Mouse (Mus musculus) lung, embryonic 14.5 days (tissue): Measurements from ENCODE around the gene Ucma. TPM values are rescaled to one million over a fixed set of nuclear protein-coding genes. Genes with fewer than 3 reads are reported as not detected.
A peak's percentile ranks its signal among the peaks of the same experiment; 100 is the strongest.

Experiments used
- ATAC-seq: fragments of 200-750 bp; cut with Nextera tagmentation; 2 replicates; pipeline ENCODE4 v1.8.0; 2017; ENCODE audit warnings: mild to moderate bottlenecking, moderate TSS enrichment, moderate library complexity; ENCODE audit not compliant: insufficient read depth
- DNase-seq: peaks from one replicate; pipeline ENCODE4 v3.0.0-alpha.2; 2015
- H3K27ac ChIP-seq: fragments of 300-500 bp; sonication (generic); 2 replicates; pipeline ENCODE4 v1.5.1; 2014; ENCODE audit warnings: low read depth, mild to moderate bottlenecking, moderate library complexity
- H3K27me3 ChIP-seq: fragments of 300-500 bp; sonication (generic); 2 replicates; pipeline ENCODE4 v1.6.1; 2014; ENCODE audit warnings: low read length, control low read depth; ENCODE audit not compliant: insufficient read depth
- H3K36me3 ChIP-seq: fragments of 300-500 bp; sonication (generic); 2 replicates; pipeline ENCODE4 v1.6.1; 2014; ENCODE audit warnings: control low read depth; ENCODE audit not compliant: insufficient read depth
- H3K4me1 ChIP-seq: fragments of 300-500 bp; sonication (generic); 2 replicates; pipeline ENCODE4 v1.6.1; 2014; ENCODE audit warnings: antibody characterized with exemption, control low read depth; ENCODE audit not compliant: insufficient read depth
- H3K4me2 ChIP-seq: fragments of 300-500 bp; sonication (generic); 2 replicates; pipeline ENCODE4 v1.6.1; 2014; ENCODE audit warnings: mild to moderate bottlenecking
- H3K4me3 ChIP-seq: fragments of 300-500 bp; sonication (generic); 2 replicates; pipeline ENCODE4 v1.5.1; 2014; ENCODE audit warnings: low read depth, low read length
- H3K9ac ChIP-seq: fragments of 300-500 bp; sonication (generic); 2 replicates; pipeline ENCODE4 v1.6.1; 2014
- H3K9me3 ChIP-seq: fragments of 300-500 bp; sonication (generic); 2 replicates; pipeline ENCODE4 v1.6.1; 2016; ENCODE audit warnings: low read depth, low read length, control low read depth
- CTCF ChIP-seq: IDR thresholded peaks from 2 replicates; pipeline ENCODE4 v1.5.1; 2016; ENCODE audit warnings: antibody characterized with exemption, low read depth
- WGBS: fragments of 180-500 bp; shearing (Covaris S2); extraction: QIAGEN DNeasy Blood & Tissue Kit; methylation state at CpG from one replicate; pipeline ENCODE4 v1.1.7; 2014; 5-methylcytosine and 5-hydroxymethylcytosine counted together
- polyA plus RNA-seq: library from polyadenylated mRNA; unstranded; fragments of >200 nt; fragmentation: Nextera tagmentation; extraction: Ambion mirVana; gene quantifications from 2 replicates; pipeline ENCODE4 v1.2.1, GENCODE M21; 2014

Gene Ucma
- polyA plus RNA-seq, 1 experiment from 2014 or later = not detected

DNA sequence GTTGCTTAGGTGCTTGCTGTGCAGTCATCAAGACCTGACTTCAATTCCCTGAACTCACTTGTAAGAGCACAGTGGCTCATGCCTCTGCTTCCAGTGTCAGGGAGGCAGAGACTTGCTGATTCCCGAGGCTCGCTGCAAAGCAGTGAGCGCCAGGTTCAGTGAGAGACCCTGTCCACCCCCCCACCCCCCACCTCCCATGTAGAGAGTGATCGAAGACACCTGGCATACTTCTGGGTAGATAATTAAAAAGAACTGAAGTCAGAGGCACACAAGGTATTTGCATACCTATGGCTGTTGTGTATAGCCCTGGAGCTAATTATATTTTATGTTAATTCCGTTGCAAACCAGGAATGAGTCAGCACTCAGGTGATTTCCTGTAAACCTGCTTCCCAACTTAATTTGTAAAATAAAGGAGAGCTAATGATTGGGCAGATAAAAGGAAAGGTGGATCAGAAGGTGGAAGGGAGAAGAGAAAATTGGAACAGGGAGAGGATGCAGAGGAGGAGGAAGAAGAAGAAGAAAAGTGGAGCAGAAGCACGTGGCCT lies 21.6 kb upstream of the Ucma start:
- Histone ChIP-seq H3K4me3 (no peak overlapping the region), H3K9me3 (no peaks in the 10 kb centered on the region), H3K27ac (no peak overlapping the region), H3K4me1 (no peaks in the 10 kb centered on the region), H3K4me2 (no peak overlapping the region), H3K36me3 (no peaks in the 10 kb centered on the region), H3K9ac (no peak overlapping the region), H3K27me3 (no peaks in the 10 kb centered on the region)
- ATAC-seq (no peak), DNase-seq (no peak)
- WGBS = 80% methylated on average over 6 of the region's 6 CpGs
- TF ChIP-seq CTCF = no peak

- no peak overlapping the region for H3K9ac ChIP-seq
- H3K9me3 ChIP-seq = no peaks in the 10 kb centered on the region
- H3K4me3 ChIP-seq = no peak overlapping the region
- 71% methylated on average over 12 of the region's 12 CpGs for WGBS
- TF ChIP-seq CTCF = no peak
- peak overlapping the region; percentile 71; the same call in 1 of the 2 replicates for H3K27ac ChIP-seq
- no peaks in the 10 kb centered on the region for H3K36me3 ChIP-seq
- ATAC-seq = peak; percentile 66
- H3K4me2 ChIP-seq = no peak overlapping the region
- no peaks in the 10 kb centered on the region for H3K27me3 ChIP-seq
- H3K4me1 ChIP-seq = no peaks in the 10 kb centered on the region
- peak; percentile 45 for DNase-seq
Observed at GRCm38 (mm10) chr2:4958039-4958438, 17.9 kb upstream of the Ucma start.

- WGBS = 90% methylated on average over 2 of the region's 2 CpGs
- Histone ChIP-seq H3K9me3 (no peaks in the 10 kb centered on the region), H3K9ac (no peak overlapping the region), H3K27me3 (no peaks in the 10 kb centered on the region), H3K27ac (no peak overlapping the region), H3K4me3 (no peak overlapping the region), H3K4me1 (no peaks in the 10 kb centered on the region), H3K4me2 (no peak overlapping the region), H3K36me3 (no peaks in the 10 kb centered on the region)
- ATAC-seq (no peak), DNase-seq (no peak)
- no peak for TF ChIP-seq CTCF
Observed at GRCm38 (mm10) chr2:4967806-4968205, 8.1 kb upstream of the Ucma start.

DNA sequence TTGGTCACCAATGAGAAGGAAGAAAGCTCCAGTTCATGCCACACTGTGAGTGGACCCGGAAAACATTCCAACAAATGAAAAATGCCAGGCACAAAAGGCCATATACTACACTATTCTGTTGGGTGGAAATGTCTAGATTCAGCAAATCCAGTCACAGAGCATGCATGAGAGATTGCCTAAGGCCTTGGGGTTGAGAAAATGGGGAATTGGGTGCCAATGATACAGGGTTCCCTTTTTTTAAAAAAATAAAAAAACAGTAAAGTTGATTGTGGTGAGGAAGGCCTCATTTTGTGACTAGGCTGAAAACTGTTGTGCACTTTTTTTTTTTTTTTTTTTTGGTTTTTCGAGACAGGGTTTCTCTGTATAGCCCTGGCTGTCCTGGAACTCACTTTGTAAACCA lies 6.8 kb upstream of the Ucma start:
- DNase-seq (no peak), ATAC-seq (no peak)
- no peak overlapping the region for H3K4me2 ChIP-seq
- H3K4me1 ChIP-seq = no peaks in the 10 kb centered on the region
- H3K36me3 ChIP-seq = no peaks in the 10 kb centered on the region
- no peak overlapping the region for H3K4me3 ChIP-seq
- no peak for TF ChIP-seq CTCF
- H3K9me3 ChIP-seq = no peaks in the 10 kb centered on the region
- 83% methylated on average over 1 of the region's 2 CpGs for WGBS
- no peak overlapping the region for H3K9ac ChIP-seq
- no peaks in the 10 kb centered on the region for H3K27me3 ChIP-seq
- no peak overlapping the region for H3K27ac ChIP-seq

GRCm38 (mm10) chr2:4978091-4978490 lies 2.2 kb downstream of the Ucma start:
- Histone ChIP-seq H3K27ac (no peak overlapping the region), H3K4me3 (no peak overlapping the region), H3K36me3 (no peaks in the 10 kb centered on the region), H3K9ac (no peak overlapping the region), H3K4me2 (no peak overlapping the region), H3K4me1 (no peaks in the 10 kb centered on the region), H3K27me3 (no peaks in the 10 kb centered on the region), H3K9me3 (no peaks in the 10 kb centered on the region)
- peak; percentile 12 for DNase-seq
- no peak for ATAC-seq
- TF ChIP-seq CTCF = no peak
- WGBS = 23% methylated on average over 8 of the region's 8 CpGs

DNA sequence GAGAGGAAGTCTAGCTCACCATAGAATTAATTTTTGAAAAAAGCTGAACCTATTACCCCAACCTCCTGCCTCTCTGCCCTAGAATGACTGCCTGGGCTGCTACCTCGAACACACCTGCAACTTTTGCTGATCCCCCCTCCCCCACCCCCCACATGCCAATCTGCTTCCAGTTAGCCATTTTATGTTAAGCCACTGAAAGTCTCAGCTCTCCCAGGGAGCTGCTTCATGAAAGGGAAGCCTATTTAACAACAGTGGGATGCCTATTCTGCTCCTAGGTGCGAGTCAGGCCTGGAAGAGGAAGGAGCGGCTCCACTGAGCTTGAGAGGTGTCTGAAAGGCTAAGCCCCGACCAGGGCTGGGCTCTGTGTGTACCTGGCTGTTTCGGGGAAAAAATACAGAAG lies 8.1 kb downstream of the Ucma start:
- Histone ChIP-seq H3K36me3 (no peaks in the 10 kb centered on the region), H3K9ac (no peak overlapping the region), H3K4me3 (no peak overlapping the region), H3K4me1 (no peaks in the 10 kb centered on the region), H3K4me2 (no peak overlapping the region), H3K9me3 (no peaks in the 10 kb centered on the region), H3K27ac (no peak overlapping the region), H3K27me3 (no peaks in the 10 kb centered on the region)
- WGBS = 25% methylated on average over 5 of the region's 5 CpGs
- DNase-seq (no peak), ATAC-seq (no peak)
- TF ChIP-seq CTCF = no peak

DNA sequence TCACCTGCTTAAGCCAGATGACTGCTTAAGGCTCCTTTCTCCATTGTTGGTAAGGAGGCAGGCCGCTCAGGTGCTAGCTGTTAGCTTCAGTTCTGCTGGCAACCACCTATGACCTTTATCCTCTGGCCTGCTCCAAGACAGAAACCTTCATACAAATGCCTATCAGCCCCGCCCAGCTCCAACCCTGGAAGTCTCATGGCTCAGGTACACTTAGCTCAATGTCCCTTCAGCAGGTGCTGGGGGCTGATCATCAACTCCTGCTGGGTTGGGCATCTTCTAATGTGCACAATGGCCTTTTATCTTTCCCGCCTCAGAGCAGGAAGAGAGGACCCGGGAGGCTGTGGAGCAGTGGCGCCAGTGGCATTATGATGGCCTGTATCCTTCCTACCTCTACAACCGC lies 9.1 kb downstream of the Ucma start:
- Histone ChIP-seq H3K9me3 (no peaks in the 10 kb centered on the region), H3K4me3 (no peak overlapping the region), H3K4me1 (no peaks in the 10 kb centered on the region), H3K27ac (no peak overlapping the region), H3K36me3 (no peaks in the 10 kb centered on the region), H3K9ac (no peak overlapping the region), H3K27me3 (no peaks in the 10 kb centered on the region), H3K4me2 (no peak overlapping the region)
- ATAC-seq (no peak), DNase-seq (no peak)
- no peak for TF ChIP-seq CTCF
- WGBS = 74% methylated on average over 6 of the region's 6 CpGs

- no peak for TF ChIP-seq CTCF
- Histone ChIP-seq H3K36me3 (peaks cover 12% of the 10 kb centered on the region), H3K27ac (peak overlapping the region; percentile 72; the same call in 1 of the 2 replicates), H3K4me3 (no peak overlapping the region), H3K27me3 (no peaks in the 10 kb centered on the region), H3K4me1 (no peaks in the 10 kb centered on the region), H3K9ac (no peak overlapping the region), H3K4me2 (no peak overlapping the region), H3K9me3 (no peaks in the 10 kb centered on the region)
- ATAC-seq (no peak), DNase-seq (no peak)
- 71% methylated on average over 4 of the region's 4 CpGs for WGBS
Observed at GRCm38 (mm10) chr2:4986798-4987197, 10.9 kb downstream of the Ucma start.
